Mouse (Mus musculus): ENCODE measurements around the gene Fstl1.

DNA sequence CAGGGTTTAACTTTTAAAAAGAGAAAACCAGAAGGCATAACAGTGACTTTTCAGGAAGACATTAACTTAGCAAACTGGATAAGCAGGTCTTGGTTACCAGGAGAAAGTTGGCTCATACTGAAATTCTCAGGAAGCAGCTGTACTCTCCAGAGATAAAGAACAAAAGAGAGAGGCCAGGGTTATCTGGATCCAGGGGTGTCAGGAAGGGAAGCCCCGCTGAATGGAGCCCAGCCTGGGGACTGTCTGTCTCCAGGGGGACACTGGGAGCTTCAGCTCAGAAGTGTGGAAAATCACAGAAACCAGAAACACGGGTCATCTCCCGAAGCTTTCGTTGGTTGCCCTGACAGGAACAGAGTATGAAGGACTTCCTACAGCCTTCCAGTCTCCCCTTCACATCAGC lies 22.2 kb upstream of the Fstl1 start:
- TF ChIP-seq MAX (IDR thresholded peaks at IDR 0.05; ENCODE audit: low read length): no peak
- no peak for TF ChIP-seq MAFK (IDR thresholded peaks at IDR 0.05; ENCODE audit: insufficient replicate concordance, low read length)
- no peak for TF ChIP-seq CTCF (conservative IDR thresholded peaks at IDR 0.05 in 1 of 2, IDR thresholded peaks at IDR 0.05 in 1 of 2; ENCODE audit: low read depth in 2 of 2, low read length in 2 of 2)
- TF ChIP-seq ZKSCAN1 (IDR thresholded peaks at IDR 0.05; ENCODE audit: borderline replicate concordance, low read depth, low read length): no peak
- no peak for TF ChIP-seq NELFE (IDR thresholded peaks at IDR 0.05; ENCODE audit: low read depth, low read length)
- no peak for TF ChIP-seq POLR2A (IDR thresholded peaks at IDR 0.05; ENCODE audit: low read depth, low read length)
- no peak for TF ChIP-seq MXI1 (IDR thresholded peaks at IDR 0.05; ENCODE audit: low read depth, low read length)
- TF ChIP-seq MYC (IDR thresholded peaks at IDR 0.05; ENCODE audit: low read depth, low read length): no peak
- no peak for TF ChIP-seq JUND (conservative IDR thresholded peaks at IDR 0.05; ENCODE audit: low read depth, low read length)
- TF ChIP-seq USF1 (IDR thresholded peaks at IDR 0.05; ENCODE audit: low read depth, low read length): no peak
- TF ChIP-seq RCOR1 (conservative IDR thresholded peaks at IDR 0.05; ENCODE audit: low read depth, low read length): no peak
- no peak for TF ChIP-seq UBTF (IDR thresholded peaks at IDR 0.05; ENCODE audit: low read depth, low read length)
